Mouse (Mus musculus): ENCODE measurements at regions not wholly inside any gene's neighbourhood (a gene's known extent, or its start where the extent isn't known, plus 50 kb on each side); places are given as distances from the start of the nearest gene placed in this dataset.

GRCm38 (mm10) chr3:52579917-52580316 is 311.8 kb downstream of the Foxo1 start:
- TF ChIP-seq CTCF (conservative IDR thresholded peaks at IDR 0.05; ENCODE audit: low read length) (no peak), NANOG (IDR thresholded peaks at IDR 0.05; ENCODE audit: borderline replicate concordance, low read length) (no peak), POU5F1 (IDR thresholded peaks at IDR 0.05; ENCODE audit: borderline replicate concordance, low read length) (no peak)
